22 mouse cellular contexts compared by ENCODE assay signal in genomic region chr2:100252006-100252405, GRCm38 (mm10).
DNase-seq lines count a peak whose midpoint lies in the region; ATAC-seq and TF ChIP-seq lines count a peak whose summit lies in the region.
"Had no signal": no experiment of that assay in that cellular context is flagged by ENCODE, and none has a peak within 500 bp of the region (broad histone marks: within the 10 kb centered on the region; RNA-seq: fewer than 3 reads in every experiment).

No protein-coding gene starts in this region.

- H3K36me3 ChIP-seq in forebrain, postnatal 0 days (ENCODE audit: insufficient read depth), result no peaks in the 10 kb centered on the region
- no peaks in the 10 kb centered on the region for H3K36me3 ChIP-seq in forebrain, embryonic 16.5 days (ENCODE audit: control insufficient read depth, insufficient read depth)
- H3K36me3 ChIP-seq: embryonic facial prominence, embryonic 13.5 days; G1E; hindbrain, embryonic 13.5 days; intestine, embryonic 15.5 days; kidney, embryonic 15.5 days; midbrain, embryonic 10.5 days; neural tube, embryonic 13.5 days had no signal

- H3K9ac ChIP-seq in forebrain, postnatal 0 days, result no peak overlapping the region
- no peak overlapping the region for H3K9ac ChIP-seq in forebrain, embryonic 16.5 days (replicated peaks; ENCODE audit: low read depth, low read length)
- H3K9ac ChIP-seq: embryonic facial prominence, embryonic 13.5 days; hindbrain, embryonic 13.5 days; intestine, embryonic 15.5 days; kidney, embryonic 15.5 days; neural tube, embryonic 13.5 days had no signal

- no peak for TF ChIP-seq CTCF in forebrain, postnatal 0 days (IDR thresholded peaks at IDR 0.05; ENCODE audit: low read depth)

- peak; percentile 2 for DNase-seq in adrenal gland, postnatal 10 days
- DNase-seq in adrenal gland, adult 8-10 months, result no peak
- DNase-seq in forebrain, postnatal 0 days, result peak; percentile 35
- DNase-seq in left cerebral cortex, postnatal 4 days, result peak; percentile 46
- no peak for DNase-seq in left cerebral cortex, postnatal 36 days (ENCODE audit: low spot score in 2 of 2)
- DNase-seq in brain, adult 2 months (ENCODE audit: low read depth, low spot score), result peak; percentile 12
- DNase-seq in embryo, embryonic 10 days (ENCODE audit: low spot score), result no peak
- DNase-seq: adrenal gland, adult 2 months; gastrocnemius, postnatal 36 days; heart, postnatal 10 days; lung, adult 2 months; lung, postnatal 4 days; thymus, postnatal 25 days had no signal

- 53% methylated on average over 1 of the region's 1 CpGs for WGBS in forebrain, postnatal 0 days
- WGBS in forebrain, embryonic 16.5 days, result 71% methylated on average over 1 of the region's 1 CpGs

- H3K27ac ChIP-seq in forebrain, postnatal 0 days (ENCODE audit: low read depth, low read length), result no peak overlapping the region
- H3K27ac ChIP-seq in forebrain, embryonic 16.5 days (ENCODE audit: low read length), result no peak overlapping the region
- H3K27ac ChIP-seq: embryonic facial prominence, embryonic 13.5 days; hindbrain, embryonic 13.5 days; intestine, embryonic 15.5 days; kidney, embryonic 15.5 days; midbrain, embryonic 10.5 days; neural tube, embryonic 13.5 days had no signal

- H3K27me3 ChIP-seq in forebrain, postnatal 0 days (ENCODE audit: insufficient read depth, low read length), result no peaks in the 10 kb centered on the region
- H3K27me3 ChIP-seq in forebrain, embryonic 16.5 days (replicated peaks; ENCODE audit: control insufficient read depth, insufficient read depth, low read length), result no peaks in the 10 kb centered on the region
- H3K27me3 ChIP-seq: embryonic facial prominence, embryonic 13.5 days; hindbrain, embryonic 13.5 days; intestine, embryonic 15.5 days; kidney, embryonic 15.5 days; neural tube, embryonic 13.5 days had no signal

- intact Hi-C loops in left cerebral cortex, postnatal 4 days (cut with DNase I), result no loop called here
- intact Hi-C loops in left cerebral cortex, postnatal 36 days (cut with DNase I), result no loop called here

- H3K4me2 ChIP-seq in forebrain, postnatal 0 days (ENCODE audit: low read depth), result no peak overlapping the region
- no peak overlapping the region for H3K4me2 ChIP-seq in forebrain, embryonic 16.5 days (ENCODE audit: low read length)
- H3K4me2 ChIP-seq: embryonic facial prominence, embryonic 13.5 days; hindbrain, embryonic 13.5 days; intestine, embryonic 15.5 days; kidney, embryonic 15.5 days; neural tube, embryonic 13.5 days had no signal

- H3K9me3 ChIP-seq in forebrain, postnatal 0 days (ENCODE audit: low read length), result no peaks in the 10 kb centered on the region
- no peaks in the 10 kb centered on the region for H3K9me3 ChIP-seq in forebrain, embryonic 16.5 days (ENCODE audit: control insufficient read depth, low read length)
- H3K9me3 ChIP-seq: embryonic facial prominence, embryonic 13.5 days; hindbrain, embryonic 13.5 days; intestine, embryonic 15.5 days; kidney, embryonic 15.5 days; midbrain, embryonic 10.5 days; neural tube, embryonic 13.5 days had no signal

- no peak for ATAC-seq in forebrain, postnatal 0 days
- no peak for ATAC-seq in forebrain, embryonic 16.5 days
- ATAC-seq: CD4-positive, CD25-positive, alpha-beta regulatory T cell, adult 4 months; intestine, embryonic 15.5 days had no signal

- H3K4me3 ChIP-seq in forebrain, postnatal 0 days (ENCODE audit: low read depth, low read length), result no peak overlapping the region
- no peak overlapping the region for H3K4me3 ChIP-seq in forebrain, embryonic 16.5 days (replicated peaks; ENCODE audit: low read length)
- H3K4me3 ChIP-seq: embryonic facial prominence, embryonic 13.5 days; hindbrain, embryonic 13.5 days; intestine, embryonic 15.5 days; kidney, embryonic 15.5 days; midbrain, embryonic 10.5 days; neural tube, embryonic 13.5 days had no signal

- no peaks in the 10 kb centered on the region for H3K4me1 ChIP-seq in forebrain, postnatal 0 days (ENCODE audit: insufficient read depth)
- H3K4me1 ChIP-seq in forebrain, embryonic 16.5 days (replicated peaks; ENCODE audit: control insufficient read depth, insufficient read depth, low read length), result no peaks in the 10 kb centered on the region
- H3K4me1 ChIP-seq: embryonic facial prominence, embryonic 13.5 days; hindbrain, embryonic 13.5 days; intestine, embryonic 15.5 days; kidney, embryonic 15.5 days; midbrain, embryonic 10.5 days; neural tube, embryonic 13.5 days had no signal

Comparison
In these comparisons a context has a peak if more than half of its experiments do, and no peak if none do; other contexts are left out.
1. DNase-seq: peak in adrenal gland, postnatal 10 days (single experiment), forebrain, postnatal 0 days (single experiment), left cerebral cortex, postnatal 4 days (single experiment) and brain, adult 2 months (single experiment); none in adrenal gland, adult 8-10 months (single experiment), left cerebral cortex, postnatal 36 days (0 of 2) and embryo, embryonic 10 days (single experiment).